Mouse (Mus musculus) T-helper 2 cell (primary cell): Measurements from ENCODE around the gene Meox2.
"Not testable (repeated sequence)": the region's sequence is repeated elsewhere in the genome, so short reads cannot be mapped to it uniquely, and the experiment has no call there.

Experiments used
- in situ Hi-C: fragments of 300-600 bp; cut with MboI, MseI; formaldehyde crosslinking; loops from one replicate; pipeline ENCODE4 v1.15.1; 2025; ENCODE audit warnings: high pct_unique_total_duplicates

The Meox2 gene

DNA sequence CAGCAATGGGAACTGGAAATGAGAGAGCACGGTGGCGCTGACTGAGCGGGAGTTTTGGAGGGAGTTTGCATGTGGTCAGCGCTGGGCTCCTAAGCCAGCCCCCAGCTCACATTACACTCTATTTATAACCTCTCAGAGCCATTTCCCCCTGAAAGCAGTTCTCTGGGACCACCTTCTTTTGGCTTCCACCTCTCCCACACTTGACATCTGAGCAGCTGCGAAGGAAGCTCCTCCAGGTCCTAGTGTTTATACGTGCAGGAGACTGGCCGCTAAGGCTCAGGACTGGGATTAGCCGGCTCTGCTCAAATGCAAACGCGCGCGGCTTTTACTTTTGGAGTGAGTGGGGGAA lies at the start of gene Meox2:
Gene Meox2, plus strand, starts transcription at position 151 of the 349 bp plus-strand sequence.
- in situ Hi-C loops: loop anchor here (10.0 kb wide), 1 partner anchor 394 kb away; no protein-coding TSS in a partner anchor

DNA sequence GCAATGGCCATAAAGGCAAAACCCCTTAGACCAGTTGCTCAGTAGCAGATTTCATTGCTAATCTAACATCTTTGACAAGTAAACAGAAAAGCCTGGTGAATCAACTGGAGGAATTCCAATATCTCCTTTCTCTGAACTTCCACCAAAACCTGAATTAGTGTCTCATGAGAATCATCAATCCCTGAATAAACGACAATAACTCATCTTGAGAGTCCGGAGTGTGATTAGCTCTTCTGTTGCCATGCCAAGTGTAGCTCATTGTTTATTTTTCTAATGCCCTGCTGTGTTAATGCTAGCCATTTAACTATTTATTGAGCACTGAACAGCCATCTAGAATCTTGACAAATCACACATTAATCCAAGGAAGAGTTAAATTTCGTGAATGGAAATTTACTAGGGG lies 35.7 kb upstream of the Meox2 start:
- in situ Hi-C loops: no loop called here

DNA sequence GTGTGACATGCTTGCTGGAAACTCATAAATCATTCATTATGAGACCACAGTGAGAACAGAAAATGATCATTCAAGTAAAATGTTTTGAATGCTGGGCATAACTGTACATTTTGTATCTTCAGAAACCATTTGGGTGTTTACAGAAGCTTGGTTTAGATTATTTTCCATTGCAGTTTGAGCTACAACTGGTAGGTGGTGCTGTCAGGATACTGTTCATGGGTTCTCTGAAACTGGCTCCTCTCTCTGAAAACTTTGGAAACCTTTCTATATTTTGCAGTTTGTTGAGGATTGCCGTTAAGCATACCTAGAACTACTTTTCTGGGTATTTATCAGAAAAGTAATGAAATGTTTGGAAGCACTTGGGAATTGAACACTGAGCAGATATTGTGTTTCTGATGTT lies 31.0 kb upstream of the Meox2 start:
- in situ Hi-C loops: no loop called here

DNA sequence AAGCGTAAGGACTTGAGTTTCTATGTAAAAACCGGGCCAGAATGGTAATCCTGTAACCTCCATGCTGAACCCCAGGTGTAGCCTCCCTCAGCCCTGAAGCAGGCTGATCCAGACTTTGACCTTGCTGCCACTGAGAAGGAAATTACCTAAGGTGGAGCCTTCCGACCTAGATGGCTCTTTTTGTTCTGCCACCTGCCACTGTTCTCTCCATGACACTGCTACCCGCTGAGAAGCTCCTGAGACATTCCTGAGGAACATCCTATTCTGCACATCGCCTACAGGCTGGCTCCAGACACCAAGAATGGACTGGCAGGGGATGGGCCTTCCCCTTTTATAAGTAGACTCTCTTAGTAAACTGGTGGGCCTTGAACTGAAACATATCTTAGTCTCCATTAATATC lies 28.3 kb upstream of the Meox2 start:
- in situ Hi-C loops: not testable (repeated sequence)

DNA sequence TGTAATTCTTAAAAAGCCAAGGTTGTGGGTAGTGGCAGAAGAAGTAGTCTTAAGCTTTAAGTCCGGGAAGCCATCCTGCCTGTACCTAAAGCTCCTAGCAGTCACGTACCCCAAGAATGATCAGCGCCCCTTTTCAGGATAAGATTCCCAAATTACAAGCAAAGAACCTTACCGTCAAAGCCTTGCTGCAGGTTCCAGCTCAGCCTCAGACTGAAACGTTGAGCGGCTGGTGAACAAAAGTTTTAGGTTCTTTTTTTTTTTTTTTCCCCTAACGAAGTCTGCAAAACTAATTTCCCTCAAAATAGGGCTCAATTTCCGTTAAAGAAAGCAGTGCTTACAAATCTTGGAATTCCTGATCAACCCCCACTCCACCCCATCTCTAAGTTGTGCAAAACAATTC lies 1.8 kb upstream of the Meox2 start:
- in situ Hi-C loops: loop anchor here (10.0 kb wide), 1 partner anchor 392 kb away; no protein-coding TSS in a partner anchor

DNA sequence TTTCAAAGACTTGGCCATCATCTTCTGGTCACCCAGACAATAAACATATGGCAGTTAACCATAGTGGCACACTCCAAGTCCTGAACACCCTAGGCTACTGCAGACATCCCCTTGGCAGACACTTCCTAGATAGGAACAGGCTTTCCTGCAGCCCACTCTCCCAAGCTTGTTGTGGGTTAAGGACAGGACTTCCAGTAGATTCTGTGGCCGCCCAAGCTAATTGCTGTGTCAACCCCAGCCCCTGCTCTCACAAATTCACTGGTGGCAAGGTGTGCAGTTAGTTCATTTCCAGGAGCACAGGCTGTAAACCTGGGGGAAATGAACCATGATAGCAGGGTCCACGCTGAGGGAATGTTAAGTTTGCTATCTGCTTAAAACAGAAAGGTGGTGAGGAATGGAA lies 1.2 kb upstream of the Meox2 start:
- in situ Hi-C loops: loop anchor here (10.0 kb wide), 1 partner anchor 392 kb away; no protein-coding TSS in a partner anchor

DNA sequence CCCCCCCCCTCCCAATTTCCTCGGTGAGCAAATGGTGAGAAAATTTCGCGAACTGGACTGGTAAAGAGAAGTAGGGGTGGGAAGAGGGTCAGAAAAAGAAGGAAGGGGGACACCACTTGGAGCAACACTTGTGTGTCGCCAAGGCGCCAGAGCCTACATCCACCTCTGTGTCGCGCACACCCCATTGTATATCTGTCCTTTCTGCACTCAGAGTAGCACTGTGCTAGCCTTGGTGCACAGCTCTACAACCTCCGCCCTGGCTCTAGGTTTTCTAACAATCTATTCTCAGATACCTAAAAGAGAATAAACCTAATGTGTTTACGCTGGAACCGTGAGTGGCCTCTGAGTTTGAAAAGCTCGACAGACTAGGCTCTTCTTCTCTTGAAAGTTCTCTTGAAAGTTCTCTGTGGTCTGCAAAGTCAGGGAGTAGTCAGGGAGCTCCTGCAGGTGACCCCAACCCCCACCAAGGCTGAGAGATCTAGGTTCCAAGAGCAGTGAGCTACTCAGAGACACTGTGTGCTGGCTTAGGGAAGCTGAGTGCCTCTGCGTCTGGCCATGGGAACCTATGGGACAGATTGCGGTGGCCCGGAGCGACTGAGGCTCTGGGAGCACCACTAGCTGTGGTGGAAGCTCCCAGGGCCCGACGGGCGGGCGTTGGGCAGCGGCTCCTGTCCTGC lies 489 bp upstream of the Meox2 start:
- in situ Hi-C loops: loop anchor here (10.0 kb wide), 1 partner anchor 393 kb away; no protein-coding TSS in a partner anchor

DNA sequence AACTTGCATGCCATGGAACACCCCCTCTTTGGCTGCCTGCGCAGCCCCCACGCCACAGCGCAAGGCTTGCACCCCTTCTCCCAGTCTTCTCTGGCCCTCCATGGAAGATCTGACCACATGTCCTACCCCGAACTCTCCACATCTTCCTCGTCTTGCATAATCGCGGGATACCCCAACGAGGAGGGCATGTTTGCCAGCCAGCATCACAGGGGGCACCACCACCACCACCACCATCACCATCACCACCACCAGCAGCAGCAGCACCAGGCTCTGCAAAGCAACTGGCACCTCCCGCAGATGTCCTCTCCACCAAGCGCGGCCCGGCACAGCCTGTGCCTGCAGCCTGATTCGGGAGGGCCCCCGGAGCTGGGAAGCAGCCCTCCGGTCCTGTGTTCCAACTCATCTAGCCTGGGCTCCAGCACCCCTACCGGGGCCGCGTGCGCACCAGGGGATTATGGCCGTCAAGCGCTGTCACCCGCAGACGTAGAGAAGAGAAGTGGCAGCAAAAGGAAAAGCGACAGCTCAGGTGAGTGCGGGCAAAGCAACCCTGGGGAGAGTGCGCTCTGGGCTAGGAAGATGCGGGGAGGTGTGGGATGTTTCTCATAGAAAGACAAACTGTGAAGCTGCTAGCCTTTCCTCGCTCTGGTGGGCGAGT lies 606 bp downstream of the Meox2 start:
- in situ Hi-C loops: loop anchor here (10.0 kb wide), 1 partner anchor 394 kb away; no protein-coding TSS in a partner anchor

DNA sequence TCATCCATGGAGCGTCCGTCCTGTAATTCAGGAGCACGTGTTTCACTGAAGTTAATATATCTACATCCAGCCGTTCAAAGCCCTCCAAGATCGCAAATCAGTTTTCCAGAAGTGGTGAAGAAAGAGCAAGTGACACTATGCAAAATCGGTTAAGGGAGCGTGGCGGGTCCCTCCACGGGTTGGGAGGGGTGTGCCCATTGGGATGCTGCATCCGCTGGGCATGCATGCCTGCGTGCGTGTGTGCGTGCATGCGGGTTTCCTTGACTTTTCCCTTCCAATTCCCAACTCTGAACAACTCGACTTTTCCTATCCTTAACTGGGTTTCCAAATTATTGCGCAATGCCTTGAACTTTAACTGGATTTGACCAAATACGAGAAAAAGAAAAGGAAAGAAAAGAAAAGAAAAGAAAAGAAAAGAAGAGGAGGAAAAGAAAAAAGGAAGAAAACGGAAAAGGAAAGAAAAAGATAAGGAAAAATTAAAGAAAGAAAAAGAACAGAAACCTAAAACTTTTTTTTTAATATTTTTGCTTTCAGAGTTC lies 1.2 kb downstream of the Meox2 start:
- in situ Hi-C loops: loop anchor here (10.0 kb wide), 1 partner anchor 395 kb away; no protein-coding TSS in a partner anchor

DNA sequence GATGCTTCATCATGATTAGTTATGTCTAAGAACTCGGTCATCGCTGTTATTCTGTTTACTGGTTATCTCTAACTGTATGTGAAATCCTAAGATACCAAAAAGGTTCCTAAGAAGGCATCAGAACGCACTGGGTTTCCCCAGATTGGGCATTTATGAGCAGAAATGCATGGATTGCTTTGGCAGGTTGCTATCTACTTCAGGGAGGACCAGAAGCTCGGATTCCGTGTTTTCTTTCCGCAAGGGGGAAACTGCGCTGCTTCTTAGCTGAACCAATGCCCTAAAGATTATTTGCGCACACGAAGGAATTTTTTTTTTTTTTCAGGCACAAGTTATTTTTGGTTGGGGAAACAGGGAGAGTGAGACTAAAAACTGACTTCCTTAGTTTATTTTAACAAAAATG lies 2.6 kb downstream of the Meox2 start:
- in situ Hi-C loops: no loop called here

DNA sequence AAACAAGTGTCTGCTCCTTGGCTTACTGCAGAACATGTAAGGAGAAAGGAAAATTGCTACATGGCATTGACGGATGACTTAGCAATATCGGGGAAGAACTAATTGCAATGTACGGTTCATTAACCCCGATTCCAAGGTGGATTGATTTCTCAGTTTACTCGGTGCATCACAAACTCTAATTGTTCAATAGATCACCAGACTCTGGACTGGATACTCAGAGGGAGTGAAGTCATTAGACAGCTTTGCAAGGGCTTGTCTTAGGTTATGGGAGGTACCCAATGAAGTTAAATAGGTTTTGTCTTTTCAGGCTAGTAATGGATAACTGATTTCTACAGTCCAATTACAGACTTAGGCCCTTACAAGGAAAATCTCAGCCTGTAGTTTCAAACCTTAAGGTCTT lies 10.9 kb downstream of the Meox2 start:
- in situ Hi-C loops: no loop called here

DNA sequence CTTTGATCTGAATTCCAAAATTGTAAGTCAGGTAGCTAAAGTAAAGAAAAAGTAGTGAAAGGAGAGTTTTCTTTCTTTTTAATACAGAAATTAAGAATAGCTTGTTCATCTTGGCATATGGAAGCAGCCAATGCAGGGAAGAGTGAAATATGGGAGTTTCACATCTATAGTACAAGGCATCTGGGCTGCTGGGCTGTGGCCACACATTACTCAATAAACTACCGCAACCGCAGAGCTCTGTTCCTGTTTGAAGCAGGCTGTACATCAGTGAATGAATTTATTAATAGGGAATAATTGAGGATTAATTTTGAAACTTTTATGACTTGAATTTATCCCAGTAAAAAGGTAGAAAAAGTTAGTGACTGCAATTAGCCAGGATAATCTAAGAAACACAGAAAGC lies 15.4 kb downstream of the Meox2 start:
- in situ Hi-C loops: no loop called here

DNA sequence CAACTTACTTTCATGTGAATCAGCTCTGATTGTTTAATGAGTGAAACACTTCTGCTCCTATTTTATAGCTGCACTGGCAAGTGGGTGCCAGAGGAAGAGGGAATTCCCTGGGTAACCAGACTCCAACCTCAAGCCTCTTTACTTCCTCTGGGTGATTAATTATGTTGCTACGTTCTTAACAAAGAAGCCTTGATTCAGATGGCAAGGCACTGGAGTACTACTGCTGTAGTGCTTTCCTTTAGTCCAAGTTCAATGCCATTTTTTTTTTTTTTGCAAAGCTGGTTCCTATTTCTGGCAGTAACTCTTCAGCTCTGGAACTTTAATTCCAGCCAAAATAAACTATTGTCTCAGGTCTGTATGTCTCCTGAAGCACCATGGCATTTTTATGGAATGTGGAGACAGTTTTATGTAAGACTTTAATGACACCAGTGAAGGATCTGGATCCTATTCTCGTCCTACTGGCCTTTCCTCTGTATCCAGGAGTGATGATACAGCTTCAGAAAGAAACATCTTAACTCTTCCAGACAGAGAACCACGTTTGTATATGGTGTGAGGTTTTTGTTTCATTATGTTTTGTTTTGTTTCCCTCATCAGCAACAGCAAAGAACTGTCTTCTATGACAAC lies 33.9 kb downstream of the Meox2 start:
- in situ Hi-C loops: no loop called here

DNA sequence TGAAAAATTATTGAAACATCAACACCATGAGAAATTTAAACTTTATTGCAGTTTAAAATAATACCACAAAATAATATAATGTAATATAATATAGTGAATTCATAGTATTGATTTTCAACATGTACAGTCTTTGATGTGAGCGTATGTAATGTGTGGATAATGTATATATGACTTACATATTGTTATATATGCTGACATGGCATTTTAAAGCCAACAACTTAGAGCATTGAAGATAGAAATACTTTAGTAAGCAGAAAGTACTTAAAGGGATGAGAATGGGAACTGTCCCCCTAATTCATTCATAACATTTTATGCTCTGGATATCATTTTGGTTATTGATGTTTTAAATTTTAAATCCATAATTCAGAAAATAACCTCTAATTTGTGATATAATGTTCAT lies 35.5 kb downstream of the Meox2 start:
- in situ Hi-C loops: no loop called here

DNA sequence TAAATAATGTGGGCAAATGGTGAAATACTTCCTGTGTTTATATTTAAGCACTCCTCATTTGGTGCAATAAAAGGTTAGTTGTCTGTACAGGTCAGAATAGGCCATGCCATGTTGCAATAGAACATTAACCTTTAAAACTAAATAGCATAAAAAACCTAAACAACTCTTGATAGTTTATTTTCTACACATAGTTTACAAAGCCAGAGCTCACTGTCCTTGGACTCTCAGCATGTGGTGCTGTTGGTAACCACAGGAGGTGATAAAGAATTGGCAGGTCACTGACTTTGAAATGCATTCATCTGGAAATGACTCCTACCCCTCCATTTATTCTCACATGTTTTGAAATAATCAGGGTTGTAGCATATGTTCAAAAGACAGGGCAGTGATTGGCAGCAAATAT lies 59.4 kb downstream of the Meox2 start:
- in situ Hi-C loops: no loop called here

DNA sequence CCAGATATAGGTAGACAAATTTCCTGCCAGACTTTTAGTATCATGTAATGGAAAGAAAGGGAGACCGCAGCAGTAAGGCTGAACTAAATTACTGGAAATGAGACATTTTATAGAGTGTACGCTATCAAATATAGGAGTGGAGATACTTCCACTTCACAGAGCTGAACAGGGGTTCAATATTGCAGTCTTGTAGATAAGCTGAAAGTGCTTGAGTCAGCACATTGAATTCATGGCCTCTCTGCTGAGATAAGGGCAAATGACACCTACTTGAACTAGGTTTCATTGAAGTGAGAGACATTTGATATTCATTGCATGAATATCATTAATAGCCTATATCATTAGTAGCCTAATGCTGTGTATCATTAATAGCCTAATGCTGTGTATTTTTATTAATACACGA lies 65.0 kb downstream of the Meox2 start:
- in situ Hi-C loops: no loop called here

DNA sequence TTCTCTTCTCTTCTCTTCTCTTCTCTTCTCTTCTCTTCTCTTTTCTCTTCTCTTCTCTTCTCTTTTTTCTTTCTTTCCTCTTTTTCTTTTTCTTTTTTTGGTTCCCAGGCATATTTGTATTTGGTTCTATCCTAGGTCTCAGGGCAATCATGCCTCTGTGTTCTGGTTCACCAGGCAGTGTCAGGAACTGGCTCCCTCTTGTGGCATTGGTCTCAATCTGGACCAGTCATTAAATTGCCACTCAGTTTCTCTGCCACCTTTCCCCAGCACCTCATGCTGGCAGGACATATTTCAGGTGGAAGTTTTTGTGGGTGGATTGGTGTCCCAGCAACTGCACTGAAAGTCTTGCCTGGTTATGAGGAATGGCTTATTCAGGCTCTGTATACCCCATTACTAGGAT lies 75.3 kb downstream of the Meox2 start:
- in situ Hi-C loops: loop anchor here (10.0 kb wide), 1 partner anchor 749 kb away; no protein-coding TSS in a partner anchor

DNA sequence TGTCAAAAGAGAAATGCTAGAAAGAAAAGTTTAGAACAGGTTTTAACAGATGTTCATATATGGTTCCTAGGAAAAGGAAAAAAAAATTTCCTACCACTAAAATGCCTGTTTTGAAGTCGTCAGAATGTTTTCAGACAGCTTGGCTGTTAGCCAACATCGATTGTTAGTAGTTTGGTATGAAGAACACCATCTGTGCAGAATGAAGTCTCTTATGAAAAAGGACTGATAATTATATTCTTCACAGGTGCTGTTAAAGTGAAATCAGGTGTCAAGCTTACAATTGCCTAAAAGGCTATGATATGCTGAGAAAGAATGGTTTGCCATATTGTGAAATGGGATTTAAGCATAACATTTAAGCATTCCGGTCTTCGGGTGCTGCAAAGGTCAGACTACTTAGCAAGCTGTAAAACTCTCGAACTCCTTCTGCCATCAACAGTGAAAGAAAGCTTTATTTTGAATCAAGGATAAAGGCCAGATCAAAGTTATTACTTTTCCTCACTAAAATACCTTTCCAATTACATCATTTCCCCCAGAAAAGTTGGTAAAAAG lies 80.7 kb downstream of the Meox2 start:
- in situ Hi-C loops: loop anchor here (10.0 kb wide), 1 partner anchor 754 kb away; no protein-coding TSS in a partner anchor
